Comparison of ENCODE assay signal across 7 mouse cellular contexts in the genomic region with DNA sequence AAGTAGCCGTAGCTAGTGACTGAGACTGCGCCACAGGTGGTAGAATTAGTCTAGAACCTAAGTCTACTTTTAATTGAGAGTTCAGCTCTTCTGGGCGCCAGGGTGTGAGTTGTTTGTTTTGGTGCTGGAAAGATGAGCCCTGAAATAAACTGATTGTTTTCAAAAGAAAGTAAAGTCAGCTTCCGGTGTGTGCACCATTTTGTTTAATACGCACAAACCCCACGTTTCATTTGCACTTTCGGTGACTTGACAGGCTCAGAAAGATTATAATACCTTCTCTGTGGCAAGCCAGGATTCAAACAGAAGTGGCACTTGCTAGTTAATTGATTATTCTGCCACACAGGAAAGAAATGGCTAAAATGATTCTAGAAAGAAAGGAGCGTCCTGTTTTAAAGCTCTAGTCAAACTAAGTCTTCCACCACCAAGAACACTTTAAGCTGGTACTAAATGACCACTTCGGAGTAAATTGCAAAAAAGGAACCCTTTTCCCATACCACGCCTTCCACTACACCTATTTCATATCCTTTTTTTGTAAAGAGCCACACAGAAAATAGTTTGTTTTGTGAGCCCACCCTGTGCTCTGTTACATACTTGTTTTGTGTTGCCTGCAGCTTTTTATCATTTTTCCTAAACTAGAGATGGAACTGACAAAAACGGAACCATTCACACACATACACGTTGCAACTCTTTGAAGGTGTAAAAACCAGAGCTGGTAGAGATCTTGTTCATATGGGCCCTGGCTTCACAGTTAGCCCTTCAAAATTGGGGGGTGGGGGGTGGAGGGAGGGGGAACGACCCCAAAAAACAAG. TPM values are rescaled to one million over a fixed set of nuclear protein-coding genes. Genes with fewer than 3 reads are reported as not detected.
DNase-seq lines count a peak whose midpoint lies in the region; ATAC-seq lines count a peak whose summit lies in the region.

No protein-coding gene starts in this region.

- H3K9me3 ChIP-seq in embryonic facial prominence, embryonic 11.5 days (replicated peaks; ENCODE audit: control insufficient read depth, low read length), result no peaks in the 10 kb centered on the region
- no peaks in the 10 kb centered on the region for H3K9me3 ChIP-seq in intestine, embryonic 16.5 days (ENCODE audit: control insufficient read depth, low read length)
- no peaks in the 10 kb centered on the region for H3K9me3 ChIP-seq in neural tube, embryonic 13.5 days

- H3K4me3 ChIP-seq in embryonic facial prominence, embryonic 11.5 days (ENCODE audit: low read depth, low read length), result peak overlapping the region; percentile 89
- H3K4me3 ChIP-seq in intestine, embryonic 16.5 days (ENCODE audit: low read length), result peak overlapping the region; percentile 91
- peak overlapping the region; percentile 59 for H3K4me3 ChIP-seq in neural tube, embryonic 13.5 days

- no peaks in the 10 kb centered on the region for H3K4me1 ChIP-seq in embryonic facial prominence, embryonic 11.5 days (ENCODE audit: control insufficient read depth, insufficient read depth, low read length)
- H3K4me1 ChIP-seq in intestine, embryonic 16.5 days (ENCODE audit: control insufficient read depth, insufficient read depth, low read length), result peaks cover 15% of the 10 kb centered on the region
- peaks cover 35% of the 10 kb centered on the region for H3K4me1 ChIP-seq in neural tube, embryonic 13.5 days (replicated peaks)

- H3K9ac ChIP-seq in embryonic facial prominence, embryonic 11.5 days (replicated peaks; ENCODE audit: low read length), result peak overlapping the region; percentile 72
- peak overlapping the region; percentile 95 for H3K9ac ChIP-seq in intestine, embryonic 16.5 days (ENCODE audit: low read depth, low read length)
- peak overlapping the region; percentile 76 for H3K9ac ChIP-seq in neural tube, embryonic 13.5 days

- peak overlapping the region; percentile 74 for H3K4me2 ChIP-seq in embryonic facial prominence, embryonic 11.5 days (ENCODE audit: low read depth, low read length)
- H3K4me2 ChIP-seq in intestine, embryonic 16.5 days (ENCODE audit: low read depth, low read length), result peak overlapping the region; percentile 58
- H3K4me2 ChIP-seq in neural tube, embryonic 13.5 days, result peak overlapping the region; percentile 90

- no peaks in the 10 kb centered on the region for H3K36me3 ChIP-seq in embryonic facial prominence, embryonic 11.5 days (replicated peaks; ENCODE audit: control insufficient read depth, insufficient read depth, low read depth, low read length)
- no peaks in the 10 kb centered on the region for H3K36me3 ChIP-seq in intestine, embryonic 16.5 days (ENCODE audit: control insufficient read depth, insufficient read depth, low read length)
- H3K36me3 ChIP-seq in neural tube, embryonic 13.5 days, result no peaks in the 10 kb centered on the region

- 37% methylated on average over 13 of the region's 13 CpGs for WGBS in embryonic facial prominence, embryonic 11.5 days
- WGBS in intestine, embryonic 16.5 days, result 26% methylated on average over 13 of the region's 13 CpGs
- 35% methylated on average over 13 of the region's 13 CpGs for WGBS in neural tube, embryonic 13.5 days

- H3K27me3 ChIP-seq in embryonic facial prominence, embryonic 11.5 days (ENCODE audit: control insufficient read depth, insufficient read depth, low read length), result no peaks in the 10 kb centered on the region
- H3K27me3 ChIP-seq in intestine, embryonic 16.5 days (replicated peaks; ENCODE audit: control insufficient read depth, insufficient read depth, low read length), result no peaks in the 10 kb centered on the region
- no peaks in the 10 kb centered on the region for H3K27me3 ChIP-seq in neural tube, embryonic 13.5 days

- no peak for ATAC-seq in embryonic facial prominence, embryonic 11.5 days (replicated peaks; ENCODE audit: insufficient number of reproducible peaks, low FRiP score, low TSS enrichment, low read depth)
- no peak for ATAC-seq in intestine, embryonic 16.5 days
- no peak for ATAC-seq in neural tube, embryonic 13.5 days (ENCODE audit: low read depth)

- DNase-seq in spleen, postnatal 36 days (ENCODE audit: low spot score in 2 of 2), result peak; percentile 5 to 7
- no peak for DNase-seq in spleen, postnatal 4 days (ENCODE audit: low spot score in 2 of 2)
- DNase-seq in embryonic facial prominence, embryonic 11.5 days (ENCODE audit: low spot score), result peak; percentile 3
- no peak for DNase-seq in urinary bladder, adult 2 months (ENCODE audit: low spot score)
- no peak for DNase-seq in frontal cortex, postnatal 14 days (ENCODE audit: low spot score in 2 of 2)

- no peak overlapping the region for H3K27ac ChIP-seq in embryonic facial prominence, embryonic 11.5 days (replicated peaks; ENCODE audit: low read depth, low read length)
- peak overlapping the region; percentile 94 for H3K27ac ChIP-seq in intestine, embryonic 16.5 days (ENCODE audit: low read length)
- peak overlapping the region; percentile 78; the same call in 1 of the 2 replicates for H3K27ac ChIP-seq in neural tube, embryonic 13.5 days (replicated peaks)

RNA-seq across cellular contexts. Expression of a gene that starts 1.0 kb away (rescaled TPM):
- 133 and 139 TPM in 2 replicates for polyA plus RNA-seq in embryonic facial prominence, embryonic 11.5 days (2014; fragmentation: Nextera tagmentation; extraction: Ambion mirVana)
- 340 and 367 TPM in 2 replicates for polyA plus RNA-seq in intestine, embryonic 16.5 days (2015; fragmentation: Nextera tagmentation; extraction: Ambion mirVana)
- polyA plus RNA-seq in neural tube, embryonic 13.5 days (2015; fragmentation: Nextera tagmentation; extraction: Ambion mirVana), result 81.2 and 81.5 TPM in 2 replicates
- 169 and 193 TPM in 2 replicates for polyA plus RNA-seq in urinary bladder, adult 2 months (2012; rRNA removed)

RNA-seq across cellular contexts. Expression of a gene that starts 1.1 kb away (rescaled TPM):
- polyA plus RNA-seq in embryonic facial prominence, embryonic 11.5 days (2014; fragmentation: Nextera tagmentation; extraction: Ambion mirVana), result 101 and 102 TPM in 2 replicates
- 232 and 255 TPM in 2 replicates for polyA plus RNA-seq in intestine, embryonic 16.5 days (2015; fragmentation: Nextera tagmentation; extraction: Ambion mirVana)
- 82.3 and 87.1 TPM in 2 replicates for polyA plus RNA-seq in neural tube, embryonic 13.5 days (2015; fragmentation: Nextera tagmentation; extraction: Ambion mirVana)
- polyA plus RNA-seq in urinary bladder, adult 2 months (2012; rRNA removed), result 118 and 129 TPM in 2 replicates

RNA-seq across cellular contexts. Expression of a gene that starts 49.5 kb away (rescaled TPM):
- not detected in 2 replicates for polyA plus RNA-seq in embryonic facial prominence, embryonic 11.5 days (2014; fragmentation: Nextera tagmentation; extraction: Ambion mirVana)
- polyA plus RNA-seq in intestine, embryonic 16.5 days (2015; fragmentation: Nextera tagmentation; extraction: Ambion mirVana), result 0.15 and 0.29 TPM in 2 replicates
- polyA plus RNA-seq in neural tube, embryonic 13.5 days (2015; fragmentation: Nextera tagmentation; extraction: Ambion mirVana), result not detected in 2 replicates
- 0.01 TPM in 1 of 2 replicates, not detected in the other for polyA plus RNA-seq in urinary bladder, adult 2 months (2012; rRNA removed)

RNA-seq across cellular contexts. Expression of a gene that starts 50.1 kb away (rescaled TPM):
- 0.62 and 0.85 TPM in 2 replicates for polyA plus RNA-seq in embryonic facial prominence, embryonic 11.5 days (2014; fragmentation: Nextera tagmentation; extraction: Ambion mirVana)
- polyA plus RNA-seq in intestine, embryonic 16.5 days (2015; fragmentation: Nextera tagmentation; extraction: Ambion mirVana), result not detected in 2 replicates
- polyA plus RNA-seq in neural tube, embryonic 13.5 days (2015; fragmentation: Nextera tagmentation; extraction: Ambion mirVana), result 5.1 and 5.8 TPM in 2 replicates
- not detected in 2 replicates for polyA plus RNA-seq in urinary bladder, adult 2 months (2012; rRNA removed)

RNA-seq across cellular contexts. Expression of a gene that starts 51.1 kb away (rescaled TPM):
- polyA plus RNA-seq in embryonic facial prominence, embryonic 11.5 days (2014; fragmentation: Nextera tagmentation; extraction: Ambion mirVana), result 3.1 TPM in 2 replicates
- polyA plus RNA-seq in intestine, embryonic 16.5 days (2015; fragmentation: Nextera tagmentation; extraction: Ambion mirVana), result 0.40 and 0.56 TPM in 2 replicates
- 15.6 and 17.2 TPM in 2 replicates for polyA plus RNA-seq in neural tube, embryonic 13.5 days (2015; fragmentation: Nextera tagmentation; extraction: Ambion mirVana)
- polyA plus RNA-seq in urinary bladder, adult 2 months (2012; rRNA removed), result 0.10 TPM in 1 of 2 replicates, not detected in the other

Comparison
In these comparisons a context has a peak if more than half of its experiments do, and no peak if none do; other contexts are left out.
1. DNase-seq: peak in spleen, postnatal 36 days (2 of 2) and embryonic facial prominence, embryonic 11.5 days (single experiment); none in spleen, postnatal 4 days (0 of 2), urinary bladder, adult 2 months (single experiment) and frontal cortex, postnatal 14 days (0 of 2).
2. Peak in every context shown above with its lines, with median percentiles within 50 percentile points of each other: H3K4me2 ChIP-seq, H3K4me3 ChIP-seq and H3K9ac ChIP-seq.